Mouse (Mus musculus): ENCODE measurements around the gene Epb42. TPM values are rescaled to one million over a fixed set of nuclear protein-coding genes. Genes with fewer than 3 reads are reported as not detected.
A peak's percentile ranks its signal among the peaks of the same experiment; 100 is the strongest.

Gene Epb42
- polyA plus RNA-seq, 1 experiment: not detected

GRCm38 (mm10) chr2:121016226-121016625 lies 20.6 kb downstream of the Epb42 start:
- no peaks in the 10 kb centered on the region for H3K27me3 ChIP-seq (ENCODE audit: control insufficient read depth, insufficient read depth, insufficient read length)
- TF ChIP-seq CEBPB (IDR thresholded peaks at IDR 0.05; ENCODE audit: low read depth) (no peak), MAX (IDR thresholded peaks at IDR 0.05) (no peak), MYOG (IDR thresholded peaks at IDR 0.05; ENCODE audit: control insufficient read depth, extremely low read depth, insufficient read length) (no peak), USF1 (IDR thresholded peaks at IDR 0.05; ENCODE audit: low read depth) (no peak)
- no peaks in the 10 kb centered on the region for H3K79me3 ChIP-seq (ENCODE audit: low read depth)
- no peak overlapping the region for H3ac ChIP-seq (ENCODE audit: control insufficient read depth, insufficient read length, low read depth)
- no peak overlapping the region for H3K4me3 ChIP-seq (ENCODE audit: insufficient read depth, poor library complexity, severe bottlenecking)
- H3K79me2 ChIP-seq (ENCODE audit: control insufficient read depth, insufficient read depth): no peaks in the 10 kb centered on the region
- H3K36me3 ChIP-seq (ENCODE audit: control insufficient read depth, insufficient read depth): peaks cover 13% of the 10 kb centered on the region

GRCm38 (mm10) chr2:121015507-121015906 lies 21.4 kb downstream of the Epb42 start:
- H3ac ChIP-seq (ENCODE audit: control insufficient read depth, insufficient read length, low read depth): no peak overlapping the region
- H3K4me3 ChIP-seq (ENCODE audit: insufficient read depth, poor library complexity, severe bottlenecking): no peak overlapping the region
- TF ChIP-seq MYOG (IDR thresholded peaks at IDR 0.05; ENCODE audit: control insufficient read depth, extremely low read depth, insufficient read length) (no peak), MYOD1 (IDR thresholded peaks at IDR 0.05; ENCODE audit: control insufficient read depth, insufficient read length, low read depth) (no peak), CEBPB (IDR thresholded peaks at IDR 0.05; ENCODE audit: low read depth) (no peak), USF1 (IDR thresholded peaks at IDR 0.05; ENCODE audit: low read depth) (no peak), FOSL1 (IDR thresholded peaks at IDR 0.05; ENCODE audit: insufficient read depth, low read length, poor library complexity, severe bottlenecking) (no peak), CTCF (IDR thresholded peaks at IDR 0.05; ENCODE audit: control insufficient read depth, insufficient read depth, insufficient read length) (no peak), MAX (IDR thresholded peaks at IDR 0.05) (no peak)
- no peaks in the 10 kb centered on the region for H3K27me3 ChIP-seq (ENCODE audit: control insufficient read depth, insufficient read depth, insufficient read length)
- H3K36me3 ChIP-seq (ENCODE audit: control insufficient read depth, insufficient read depth): peaks cover 13% of the 10 kb centered on the region
- no peaks in the 10 kb centered on the region for H3K79me3 ChIP-seq (ENCODE audit: low read depth)
- no peaks in the 10 kb centered on the region for H3K79me2 ChIP-seq (ENCODE audit: control insufficient read depth, insufficient read depth)

GRCm38 (mm10) chr2:121012676-121013075 lies 24.2 kb downstream of the Epb42 start:
- no peaks in the 10 kb centered on the region for H3K79me3 ChIP-seq (ENCODE audit: low read depth)
- no peaks in the 10 kb centered on the region for H3K27me3 ChIP-seq (ENCODE audit: control insufficient read depth, insufficient read depth, insufficient read length)
- no peak for TF ChIP-seq CEBPB (IDR thresholded peaks at IDR 0.05; ENCODE audit: low read depth)
- TF ChIP-seq MAX (IDR thresholded peaks at IDR 0.05): no peak
- no peak for TF ChIP-seq CTCF (IDR thresholded peaks at IDR 0.05; ENCODE audit: control insufficient read depth, insufficient read depth, insufficient read length)
- TF ChIP-seq MYOD1 (IDR thresholded peaks at IDR 0.05; ENCODE audit: control insufficient read depth, insufficient read length, low read depth): no peak
- no peak for TF ChIP-seq MYOG (IDR thresholded peaks at IDR 0.05; ENCODE audit: control insufficient read depth, extremely low read depth, insufficient read length)
- TF ChIP-seq FOSL1 (IDR thresholded peaks at IDR 0.05; ENCODE audit: insufficient read depth, low read length, poor library complexity, severe bottlenecking): no peak
- no peak for TF ChIP-seq USF1 (IDR thresholded peaks at IDR 0.05; ENCODE audit: low read depth)
- H3K79me2 ChIP-seq (ENCODE audit: control insufficient read depth, insufficient read depth): peaks cover 5% of the 10 kb centered on the region
- no peak overlapping the region for H3K4me3 ChIP-seq (ENCODE audit: insufficient read depth, poor library complexity, severe bottlenecking)
- no peak overlapping the region for H3ac ChIP-seq (ENCODE audit: control insufficient read depth, insufficient read length, low read depth)
- H3K36me3 ChIP-seq (ENCODE audit: control insufficient read depth, insufficient read depth): peaks cover 13% of the 10 kb centered on the region

- H3K79me3 ChIP-seq (ENCODE audit: low read depth): no peaks in the 10 kb centered on the region
- TF ChIP-seq FOSL1 (IDR thresholded peaks at IDR 0.05; ENCODE audit: insufficient read depth, low read length, poor library complexity, severe bottlenecking) (no peak), CTCF (IDR thresholded peaks at IDR 0.05; ENCODE audit: control insufficient read depth, insufficient read depth, insufficient read length) (no peak), USF1 (IDR thresholded peaks at IDR 0.05; ENCODE audit: low read depth) (no peak), MYOD1 (IDR thresholded peaks at IDR 0.05; ENCODE audit: control insufficient read depth, insufficient read length, low read depth) (no peak), MYOG (IDR thresholded peaks at IDR 0.05; ENCODE audit: control insufficient read depth, extremely low read depth, insufficient read length) (no peak), CEBPB (IDR thresholded peaks at IDR 0.05; ENCODE audit: low read depth) (no peak)
Observed at GRCm38 (mm10) chr2:121009071-121009677, 27.7 kb downstream of the Epb42 start.

GRCm38 (mm10) chr2:121008664-121009007 lies 28.2 kb downstream of the Epb42 start:
- Histone ChIP-seq H3K4me3 (ENCODE audit: insufficient read depth, poor library complexity, severe bottlenecking) (peak overlapping the region; percentile 70), H3ac (ENCODE audit: control insufficient read depth, insufficient read length, low read depth) (peak overlapping the region; percentile 76), H3K36me3 (ENCODE audit: control insufficient read depth, insufficient read depth) (peaks cover 3% of the 10 kb centered on the region), H3K79me2 (ENCODE audit: control insufficient read depth, insufficient read depth) (peaks cover 5% of the 10 kb centered on the region), H3K27me3 (ENCODE audit: control insufficient read depth, insufficient read depth, insufficient read length) (no peaks in the 10 kb centered on the region), H3K79me3 (ENCODE audit: low read depth) (no peaks in the 10 kb centered on the region)
- TF ChIP-seq MAX (IDR thresholded peaks at IDR 0.05): no peak
- TF ChIP-seq CEBPB (IDR thresholded peaks at IDR 0.05; ENCODE audit: low read depth): no peak
- TF ChIP-seq MYOD1 (IDR thresholded peaks at IDR 0.05; ENCODE audit: control insufficient read depth, insufficient read length, low read depth): no peak
- no peak for TF ChIP-seq FOSL1 (IDR thresholded peaks at IDR 0.05; ENCODE audit: insufficient read depth, low read length, poor library complexity, severe bottlenecking)
- no peak for TF ChIP-seq CTCF (IDR thresholded peaks at IDR 0.05; ENCODE audit: control insufficient read depth, insufficient read depth, insufficient read length)
- TF ChIP-seq USF1 (IDR thresholded peaks at IDR 0.05; ENCODE audit: low read depth): no peak
- no peak for TF ChIP-seq MYOG (IDR thresholded peaks at IDR 0.05; ENCODE audit: control insufficient read depth, extremely low read depth, insufficient read length)

More at GRCm38 (mm10) chr2:121009071-121009677, 27.7 kb downstream of the Epb42 start:
- peaks cover 4% of the 10 kb centered on the region for H3K36me3 ChIP-seq (ENCODE audit: control insufficient read depth, insufficient read depth)
- peak overlapping the region; percentile 70 for H3K4me3 ChIP-seq (ENCODE audit: insufficient read depth, poor library complexity, severe bottlenecking)
- H3K27me3 ChIP-seq (ENCODE audit: control insufficient read depth, insufficient read depth, insufficient read length): no peaks in the 10 kb centered on the region
- H3ac ChIP-seq (ENCODE audit: control insufficient read depth, insufficient read length, low read depth): peak overlapping the region; percentile 76
- peaks cover 5% of the 10 kb centered on the region for H3K79me2 ChIP-seq (ENCODE audit: control insufficient read depth, insufficient read depth)

Data from C2C12 (cell line).